Mouse (Mus musculus) liver, adult 2 months (tissue): ENCODE measurements around the gene Prkra.

Source experiments
- CTCF ChIP-seq: fragments of 200-500 bp; IDR thresholded peaks from 2 replicates; pipeline ENCODE4 v1.5.1; 2011; ENCODE audit warnings: low read depth, low read length, control low read depth
- POLR2A ChIP-seq: fragments of 200-500 bp; IDR thresholded peaks from 2 replicates; pipeline ENCODE4 v1.6.1; 2011; ENCODE audit warnings: low read length, control low read depth; ENCODE audit not compliant: insufficient read depth; ENCODE audit errors: extremely low read depth

DNA sequence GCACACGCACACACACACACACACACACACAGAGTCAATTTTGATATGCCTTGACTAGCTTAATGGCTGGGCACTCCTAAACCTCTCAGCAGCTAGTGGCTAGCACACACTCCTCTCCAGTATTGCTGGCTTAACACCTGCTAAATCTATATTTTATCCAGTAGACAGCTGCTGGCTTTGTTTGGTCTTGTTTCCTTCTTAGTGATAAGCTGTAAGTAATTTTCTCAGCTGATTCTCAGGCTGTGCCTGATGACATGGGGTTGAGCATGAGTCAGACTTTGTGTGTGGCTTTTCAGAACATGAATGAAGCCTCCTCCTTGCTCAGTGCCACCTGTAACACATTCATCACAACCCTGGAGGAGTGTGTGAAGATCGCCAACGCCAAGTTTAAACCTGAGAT, 39.2 kb upstream of the Prkra start:
- TF ChIP-seq CTCF (no peak), POLR2A (no peak)
